Mouse (Mus musculus) bone marrow, adult 2 months (tissue): ENCODE data around the gene Olfr97.

ENCODE experiments used
- CTCF ChIP-seq: fragments of 200-500 bp; IDR thresholded peaks from 2 replicates; pipeline ENCODE4 v1.5.1; 2011; ENCODE audit warnings: low read length, control low read depth; ENCODE audit not compliant: control insufficient read depth, insufficient read depth
- POLR2A ChIP-seq: fragments of 200-500 bp; IDR thresholded peaks from 2 replicates; pipeline ENCODE4 v1.6.1; 2011; ENCODE audit warnings: low read depth, mild to moderate bottlenecking, control low read depth, low read length, borderline replicate concordance; ENCODE audit not compliant: control insufficient read depth

DNA sequence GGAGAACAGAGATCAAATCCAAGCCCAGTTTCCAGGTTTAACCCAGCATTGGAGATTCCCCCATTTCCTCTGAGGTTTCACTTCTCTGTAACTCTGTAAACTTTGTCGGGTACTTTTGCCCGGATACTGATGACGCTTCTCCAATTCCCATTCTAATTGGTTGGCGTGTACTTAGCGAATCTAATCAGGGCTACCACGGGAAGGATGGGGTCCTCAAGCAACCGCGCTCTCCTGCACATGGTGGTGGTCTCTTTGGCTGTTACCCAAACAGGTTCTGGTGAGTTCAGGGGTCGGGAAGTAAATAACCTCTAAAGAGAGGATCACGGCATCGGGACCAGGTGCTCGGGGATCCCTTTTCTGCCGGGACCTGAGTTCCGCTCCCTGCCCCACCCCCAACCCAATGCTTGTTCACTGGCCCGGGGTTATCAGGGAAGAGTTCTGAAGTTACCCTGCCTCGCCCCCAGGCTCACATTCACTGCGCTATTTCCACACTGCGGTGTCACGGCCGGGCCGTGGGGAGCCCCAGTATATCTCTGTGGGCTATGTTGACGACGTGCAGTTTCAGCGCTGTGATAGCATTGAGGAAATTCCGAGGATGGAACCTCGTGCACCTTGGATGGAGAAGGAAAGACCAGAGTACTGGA, 33.0 kb upstream of the Olfr97 start, which contains the start of gene H2-M3:
- TF ChIP-seq CTCF: no peak
- TF ChIP-seq POLR2A: no peak
